ENCODE assay signal across 8 mouse cellular contexts in genomic region chr1:52149934-52150346, GRCm38 (mm10). TPM values are rescaled to one million over a fixed set of nuclear protein-coding genes. Genes with fewer than 3 reads are reported as not detected.
A peak's percentile ranks its signal among the peaks of the same experiment; 100 is the strongest.
DNase-seq lines count a peak whose midpoint lies in the region; ATAC-seq lines count a peak whose summit lies in the region.

No protein-coding gene starts in this region.

- no peaks in the 10 kb centered on the region for H3K27me3 ChIP-seq in neural tube, embryonic 11.5 days (ENCODE audit: control insufficient read depth, insufficient read depth, low read length)
- H3K27me3 ChIP-seq in neural tube, embryonic 15.5 days (replicated peaks), result no peaks in the 10 kb centered on the region
- H3K27me3 ChIP-seq in heart, embryonic 10.5 days (ENCODE audit: insufficient read depth, poor library complexity, severe bottlenecking), result no peaks in the 10 kb centered on the region
- no peaks in the 10 kb centered on the region for H3K27me3 ChIP-seq in megakaryocyte, embryonic 14.5 days (replicated peaks)

- peaks cover 3% of the 10 kb centered on the region; the same call in 1 of the 2 replicates for H3K4me1 ChIP-seq in neural tube, embryonic 11.5 days (ENCODE audit: control insufficient read depth, insufficient read depth, low read length)
- H3K4me1 ChIP-seq in neural tube, embryonic 15.5 days, result peaks cover 7% of the 10 kb centered on the region
- H3K4me1 ChIP-seq in heart, embryonic 10.5 days, result peaks cover 34% of the 10 kb centered on the region
- peaks cover 44% of the 10 kb centered on the region for H3K4me1 ChIP-seq in megakaryocyte, embryonic 14.5 days

- H3K4me3 ChIP-seq in neural tube, embryonic 11.5 days (ENCODE audit: low read depth, low read length), result no peak overlapping the region
- H3K4me3 ChIP-seq in neural tube, embryonic 15.5 days (replicated peaks), result no peak overlapping the region
- no peak overlapping the region; the same call in 1 of the 2 replicates for H3K4me3 ChIP-seq in heart, embryonic 10.5 days
- peak overlapping the region; percentile 79 for H3K4me3 ChIP-seq in megakaryocyte, embryonic 14.5 days (replicated peaks)

- WGBS in neural tube, embryonic 11.5 days, result 59% methylated on average over 9 of the region's 9 CpGs
- WGBS in neural tube, embryonic 15.5 days, result 52% methylated on average over 9 of the region's 9 CpGs
- 49% methylated on average over 9 of the region's 9 CpGs for WGBS in heart, embryonic 10.5 days

- no peak for ATAC-seq in neural tube, embryonic 11.5 days (ENCODE audit: insufficient read depth, low FRiP score, low TSS enrichment)
- ATAC-seq in neural tube, embryonic 15.5 days (ENCODE audit: low FRiP score), result no peak

- no peak overlapping the region for H3K4me2 ChIP-seq in neural tube, embryonic 11.5 days (ENCODE audit: low read depth)
- H3K4me2 ChIP-seq in neural tube, embryonic 15.5 days, result no peak overlapping the region

- no peaks in the 10 kb centered on the region for H3K36me3 ChIP-seq in neural tube, embryonic 11.5 days (ENCODE audit: control insufficient read depth, insufficient read depth, low read length)
- no peaks in the 10 kb centered on the region for H3K36me3 ChIP-seq in neural tube, embryonic 15.5 days
- peaks cover 5% of the 10 kb centered on the region; the same call in 1 of the 2 replicates for H3K36me3 ChIP-seq in heart, embryonic 10.5 days
- peaks cover 100% of the 10 kb centered on the region for H3K36me3 ChIP-seq in megakaryocyte, embryonic 14.5 days (replicated peaks; ENCODE audit: low read length)

- H3K9ac ChIP-seq in neural tube, embryonic 11.5 days (ENCODE audit: low read length), result no peak overlapping the region
- no peak overlapping the region for H3K9ac ChIP-seq in neural tube, embryonic 15.5 days (replicated peaks)

- no peaks in the 10 kb centered on the region for H3K9me3 ChIP-seq in neural tube, embryonic 11.5 days (ENCODE audit: control insufficient read depth, low read length)
- no peaks in the 10 kb centered on the region for H3K9me3 ChIP-seq in neural tube, embryonic 15.5 days (replicated peaks)
- H3K9me3 ChIP-seq in heart, embryonic 10.5 days, result no peaks in the 10 kb centered on the region
- H3K9me3 ChIP-seq in megakaryocyte, embryonic 14.5 days, result no peaks in the 10 kb centered on the region

- no peak overlapping the region for H3K27ac ChIP-seq in neural tube, embryonic 11.5 days (ENCODE audit: low read depth, low read length)
- no peak overlapping the region for H3K27ac ChIP-seq in neural tube, embryonic 15.5 days (replicated peaks)
- H3K27ac ChIP-seq in heart, embryonic 10.5 days, result peak overlapping the region; percentile 70

- peak; percentile 34 for DNase-seq in neural tube, embryonic 11.5 days (ENCODE audit: low spot score)
- peak; percentile 53 for DNase-seq in embryo, embryonic 10.5 days (ENCODE audit: low spot score)
- no peak for DNase-seq in heart, embryonic 10.5 days (ENCODE audit: low spot score)
- peak; percentile 40 to 53 for DNase-seq in layer of hippocampus, postnatal 10 days (ENCODE audit: low spot score in 2 of 2)
- peak; percentile 50 to 66 for DNase-seq in thymus, adult 18-20 months
- DNase-seq in kidney, adult 18-20 months, result no peak

RNA-seq across cellular contexts. Expression of gene Stat1, which starts 30.7 kb away (rescaled TPM):
- polyA plus RNA-seq in neural tube, embryonic 11.5 days (2014; fragmentation: Nextera tagmentation; extraction: Ambion mirVana), result 15.7 and 15.8 TPM in 2 replicates
- polyA plus RNA-seq in neural tube, embryonic 15.5 days (2015; fragmentation: Nextera tagmentation; extraction: Ambion mirVana), result 16.6 and 49.0 TPM in 2 replicates
- 17.9 and 25.8 TPM in 2 replicates for polyA plus RNA-seq in heart, embryonic 10.5 days (2016; fragmentation: Nextera tagmentation; extraction: Ambion mirVana)
- 10 to 100 TPM; 13.1 to 15.2 TPM for total RNA-seq in layer of hippocampus, postnatal 10 days (2021)
- polyA plus RNA-seq in megakaryocyte, embryonic 14.5 days (2012; ENCODE audit: insufficient read depth, low replicate concordance), result 2.7 and 10.3 TPM in 2 replicates

Comparison
In these comparisons a context has a peak if more than half of its experiments do, and no peak if none do; other contexts are left out.
1. DNase-seq: peak in neural tube, embryonic 11.5 days (single experiment), embryo, embryonic 10.5 days (single experiment), layer of hippocampus, postnatal 10 days (2 of 2) and thymus, adult 18-20 months (2 of 2); none in heart, embryonic 10.5 days (single experiment) and kidney, adult 18-20 months (single experiment).